Mouse (Mus musculus) left cerebral cortex, adult 9 months (tissue): ENCODE results near the gene Brd3.

ENCODE experiments used
- DNase-seq, 2 experiments: peaks; one replicate each; pipeline ENCODE4 v3.0.0; 2022; ENCODE audit warnings: low spot score in 2 of 2

Gene Brd3

GRCm38 (mm10) chr2:27426406-27426854, 81.0 kb downstream of the Brd3 start:
- no peak for DNase-seq

GRCm38 (mm10) chr2:27425751-27426405, 81.6 kb downstream of the Brd3 start:
- no peak for DNase-seq

GRCm38 (mm10) chr2:27425161-27425611, 82.3 kb downstream of the Brd3 start:
- no peak for DNase-seq

- DNase-seq: no peak
Measured at GRCm38 (mm10) chr2:27423596-27423995, 83.9 kb downstream of the Brd3 start.

GRCm38 (mm10) chr2:27421293-27422068, 86.0 kb downstream of the Brd3 start:
- DNase-seq: peak in 1 of 2 experiments; percentile 62

GRCm38 (mm10) chr2:27418577-27419070, 88.8 kb downstream of the Brd3 start:
- DNase-seq: no peak

- no peak for DNase-seq
Measured at GRCm38 (mm10) chr2:27417648-27418153, 89.8 kb downstream of the Brd3 start.

- no peak for DNase-seq
Measured at GRCm38 (mm10) chr2:27416425-27416824, 91.0 kb downstream of the Brd3 start.

- no peak for DNase-seq
Measured at GRCm38 (mm10) chr2:27415060-27415783, 92.2 kb downstream of the Brd3 start.

GRCm38 (mm10) chr2:27413936-27414657, 93.4 kb downstream of the Brd3 start:
- DNase-seq: no peak

- DNase-seq: no peak
Measured at GRCm38 (mm10) chr2:27413582-27413935, 93.9 kb downstream of the Brd3 start.

- DNase-seq: no peak
Measured at GRCm38 (mm10) chr2:27412245-27412800, 95.1 kb downstream of the Brd3 start.

- no peak for DNase-seq
Measured at GRCm38 (mm10) chr2:27411688-27412174, 95.7 kb downstream of the Brd3 start.

- no peak for DNase-seq
Measured at GRCm38 (mm10) chr2:27410518-27411140, 96.8 kb downstream of the Brd3 start.

- no peak for DNase-seq
Measured at GRCm38 (mm10) chr2:27408194-27408593, 99.3 kb downstream of the Brd3 start.

GRCm38 (mm10) chr2:27406928-27407327, 100.5 kb downstream of the Brd3 start:
- no peak for DNase-seq

- no peak for DNase-seq
Measured at GRCm38 (mm10) chr2:27405094-27405884, 102.2 kb downstream of the Brd3 start.

GRCm38 (mm10) chr2:27404375-27405093, 102.9 kb downstream of the Brd3 start:
- no peak for DNase-seq

GRCm38 (mm10) chr2:27401544-27401943, 105.9 kb downstream of the Brd3 start:
- no peak for DNase-seq
